Mouse (Mus musculus): ENCODE results near the gene Ttll13. TPM values are rescaled to one million over a fixed set of nuclear protein-coding genes. Genes with fewer than 3 reads are reported as not detected.

Gene Ttll13
- polyA plus RNA-seq, 1 experiment from 2014 or later = 2.5 TPM

GRCm38 (mm10) chr7:80218666-80219065, 27.5 kb upstream of the Ttll13 start:
- ATAC-seq (ENCODE audit: low FRiP score, low read depth) = no peak
- Histone ChIP-seq H3K9ac (no peak overlapping the region), H3K27ac (replicated peaks) (no peak overlapping the region), H3K27me3 (no peaks in the 10 kb centered on the region), H3K36me3 (peaks cover 71% of the 10 kb centered on the region), H3K9me3 (no peaks in the 10 kb centered on the region), H3K4me2 (no peak overlapping the region), H3K4me1 (replicated peaks) (peaks cover 8% of the 10 kb centered on the region), H3K4me3 (no peak overlapping the region)
- 96% methylated on average over 9 of the region's 9 CpGs for WGBS

DNA sequence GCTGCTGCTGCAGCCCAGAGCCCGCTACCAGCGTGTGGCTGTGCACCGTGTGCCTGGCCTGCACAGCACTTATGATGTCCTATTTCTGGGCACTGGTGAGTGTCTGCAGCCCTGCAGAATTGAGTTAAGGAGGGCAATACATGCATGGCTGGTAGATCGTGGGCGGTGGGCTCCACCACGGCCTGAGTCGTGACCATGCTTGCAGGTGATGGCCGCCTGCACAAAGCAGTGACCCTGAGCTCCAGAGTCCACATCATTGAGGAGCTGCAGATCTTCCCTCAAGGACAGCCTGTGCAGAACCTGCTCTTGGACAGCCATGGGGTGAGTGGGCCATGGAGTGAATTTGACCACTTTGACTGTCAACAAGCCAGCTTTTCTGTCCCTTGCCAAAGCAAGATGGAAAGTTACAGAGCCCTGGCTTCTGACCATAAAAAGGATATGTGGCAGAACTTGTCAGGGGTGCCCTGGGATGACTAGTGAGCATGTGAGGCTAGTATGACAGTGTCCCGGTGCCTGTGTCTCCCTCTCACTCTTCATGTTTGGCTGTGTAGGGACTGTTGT, 25.9 kb upstream of the Ttll13 start:
- no peak overlapping the region for H3K4me2 ChIP-seq
- peaks cover 6% of the 10 kb centered on the region for H3K4me1 ChIP-seq (replicated peaks)
- H3K9ac ChIP-seq = no peak overlapping the region
- no peak overlapping the region for H3K4me3 ChIP-seq
- no peaks in the 10 kb centered on the region for H3K9me3 ChIP-seq
- H3K27ac ChIP-seq (replicated peaks) = no peak overlapping the region
- 96% methylated on average over 9 of the region's 9 CpGs for WGBS
- no peaks in the 10 kb centered on the region for H3K27me3 ChIP-seq
- ATAC-seq (ENCODE audit: low FRiP score, low read depth) = no peak
- peaks cover 82% of the 10 kb centered on the region for H3K36me3 ChIP-seq

- 85% methylated on average over 4 of the region's 4 CpGs for WGBS
- Histone ChIP-seq H3K4me3 (no peak overlapping the region), H3K9me3 (no peaks in the 10 kb centered on the region), H3K27ac (replicated peaks) (no peak overlapping the region), H3K36me3 (peaks cover 88% of the 10 kb centered on the region), H3K4me2 (no peak overlapping the region), H3K4me1 (replicated peaks) (no peaks in the 10 kb centered on the region), H3K27me3 (no peaks in the 10 kb centered on the region), H3K9ac (no peak overlapping the region)
- ATAC-seq (ENCODE audit: low FRiP score, low read depth) = no peak
These were observed 24.9 kb upstream of the Ttll13 start for GRCm38 (mm10) chr7:80221179-80221750.

DNA sequence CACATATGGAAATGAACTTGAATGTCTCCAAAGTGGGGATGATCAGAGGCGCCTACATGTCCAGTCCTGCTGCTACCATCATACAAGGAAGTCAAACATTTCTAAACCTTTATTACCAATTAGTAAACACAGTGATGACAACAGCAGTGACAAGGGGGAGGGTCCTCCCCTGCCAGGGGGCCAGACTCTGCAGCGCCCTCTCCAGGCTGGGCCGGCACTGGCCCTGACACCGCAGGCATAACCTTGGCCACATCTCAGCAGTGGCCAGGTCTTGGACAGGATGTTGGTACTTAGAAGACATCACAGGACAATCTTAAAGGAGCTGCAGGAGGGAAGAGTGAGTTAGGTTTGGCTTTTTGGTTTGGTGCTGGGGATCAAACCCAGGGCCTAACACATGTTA, 19.1 kb upstream of the Ttll13 start:
- no peak overlapping the region for H3K9ac ChIP-seq
- WGBS = 95% methylated on average over 4 of the region's 4 CpGs
- no peak for ATAC-seq (ENCODE audit: low FRiP score, low read depth)

GRCm38 (mm10) chr7:80230196-80230595, 16.0 kb upstream of the Ttll13 start:
- no peaks in the 10 kb centered on the region for H3K9me3 ChIP-seq
- WGBS = 49% methylated on average over 6 of the region's 6 CpGs
- H3K4me1 ChIP-seq (replicated peaks) = peaks cover 27% of the 10 kb centered on the region
- H3K27me3 ChIP-seq = 0 out of 2 replicates have a peak, but pooled peaks cover 5% of the 10 kb centered on the region
- H3K27ac ChIP-seq (replicated peaks) = no peak overlapping the region
- no peak overlapping the region for H3K4me3 ChIP-seq
- ATAC-seq (ENCODE audit: low FRiP score, low read depth) = no peak
- H3K4me2 ChIP-seq = no peak overlapping the region
- peaks cover 9% of the 10 kb centered on the region for H3K36me3 ChIP-seq
- no peak overlapping the region for H3K9ac ChIP-seq

More for the DNA sequence above, 19.1 kb upstream of the Ttll13 start:
- Histone ChIP-seq H3K27ac (replicated peaks) (no peak overlapping the region), H3K4me2 (no peak overlapping the region), H3K27me3 (0 out of 2 replicates have a peak, but pooled peaks cover 5% of the 10 kb centered on the region), H3K4me1 (replicated peaks) (peaks cover 5% of the 10 kb centered on the region), H3K4me3 (no peak overlapping the region), H3K9me3 (no peaks in the 10 kb centered on the region), H3K36me3 (peaks cover 35% of the 10 kb centered on the region)

GRCm38 (mm10) chr7:80231971-80232488, 14.1 kb upstream of the Ttll13 start:
- no peak for ATAC-seq (ENCODE audit: low FRiP score, low read depth)
- peaks cover 29% of the 10 kb centered on the region for H3K4me1 ChIP-seq (replicated peaks)
- H3K4me2 ChIP-seq = peak overlapping the region; percentile 70
- 0 out of 2 replicates have a peak, but pooled peaks cover 5% of the 10 kb centered on the region for H3K27me3 ChIP-seq
- H3K27ac ChIP-seq (replicated peaks) = peak overlapping the region; percentile 29; the same call in 1 of the 2 replicates
- WGBS = under 1% methylated on average over 29 of the region's 29 CpGs
- peaks cover 2% of the 10 kb centered on the region; the same call in 1 of the 2 replicates for H3K36me3 ChIP-seq
- H3K4me3 ChIP-seq = peak overlapping the region; percentile 93
- H3K9ac ChIP-seq = peak overlapping the region; percentile 77
- no peaks in the 10 kb centered on the region for H3K9me3 ChIP-seq

- Histone ChIP-seq H3K27me3 (0 out of 2 replicates have a peak, but pooled peaks cover 5% of the 10 kb centered on the region), H3K9me3 (no peaks in the 10 kb centered on the region), H3K4me1 (replicated peaks) (peaks cover 29% of the 10 kb centered on the region), H3K4me3 (peak within 1 kb of the TSS; percentile 93), H3K9ac (peak within 1 kb of the TSS; percentile 77), H3K27ac (replicated peaks) (peak within 1 kb of the TSS; percentile 67), H3K36me3 (no peaks in the 10 kb centered on the region), H3K4me2 (peak within 1 kb of the TSS; percentile 70)
- peak; percentile 96 for ATAC-seq (ENCODE audit: low FRiP score, low read depth)
- whole genome bisulfite sequencing = under 1% methylated on average over 54 of the region's 56 CpGs
These were observed 13.6 kb upstream of the Ttll13 start, which contains the start of the genes Cib1 and Gdpgp1 for GRCm38 (mm10) chr7:80232489-80233029. Gene Cib1, minus strand, starts transcription at chr7:80232813. Gene Gdpgp1, plus strand, starts transcription at chr7:80232865.

GRCm38 (mm10) chr7:80233799-80234198, 12.4 kb upstream of the Ttll13 start:
- H3K4me2 ChIP-seq = peak overlapping the region; percentile 70
- no peak for ATAC-seq (ENCODE audit: low FRiP score, low read depth)
- WGBS = 80% methylated on average over 9 of the region's 9 CpGs
- no peak overlapping the region for H3K9ac ChIP-seq
- H3K4me1 ChIP-seq (replicated peaks) = peaks cover 29% of the 10 kb centered on the region
- no peak overlapping the region for H3K27ac ChIP-seq (replicated peaks)
- peak overlapping the region; percentile 93 for H3K4me3 ChIP-seq
- no peaks in the 10 kb centered on the region for H3K9me3 ChIP-seq
- H3K36me3 ChIP-seq = peaks cover 4% of the 10 kb centered on the region; the same call in 1 of the 2 replicates
- 0 out of 2 replicates have a peak, but pooled peaks cover 5% of the 10 kb centered on the region for H3K27me3 ChIP-seq

DNA sequence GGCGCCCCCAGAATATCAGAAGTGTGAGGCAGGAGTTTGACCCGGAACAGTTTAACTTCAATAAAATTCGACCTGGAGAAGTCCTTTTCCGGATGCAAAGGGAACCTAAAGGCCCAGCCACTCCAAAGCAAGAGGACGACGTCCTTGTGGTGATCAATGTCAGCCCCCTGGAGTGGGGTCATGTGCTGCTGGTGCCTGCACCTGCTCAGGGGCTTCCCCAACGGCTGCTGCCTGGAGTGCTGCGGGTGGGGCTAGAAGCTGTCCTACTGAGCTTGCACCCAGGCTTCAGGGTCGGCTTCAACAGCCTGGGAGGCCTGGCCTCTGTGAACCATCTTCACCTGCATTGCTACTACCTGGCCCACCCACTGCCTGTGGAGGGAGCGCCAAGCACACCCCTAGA, 7.6 kb upstream of the Ttll13 start:
- 91% methylated on average over 10 of the region's 10 CpGs for WGBS
- Histone ChIP-seq H3K4me1 (replicated peaks) (peaks cover 16% of the 10 kb centered on the region), H3K4me3 (no peak overlapping the region), H3K27me3 (no peaks in the 10 kb centered on the region), H3K36me3 (peaks cover 17% of the 10 kb centered on the region; the same call in 1 of the 2 replicates), H3K4me2 (no peak overlapping the region), H3K27ac (replicated peaks) (no peak overlapping the region), H3K9ac (no peak overlapping the region), H3K9me3 (no peaks in the 10 kb centered on the region)
- ATAC-seq (ENCODE audit: low FRiP score, low read depth) = no peak

DNA sequence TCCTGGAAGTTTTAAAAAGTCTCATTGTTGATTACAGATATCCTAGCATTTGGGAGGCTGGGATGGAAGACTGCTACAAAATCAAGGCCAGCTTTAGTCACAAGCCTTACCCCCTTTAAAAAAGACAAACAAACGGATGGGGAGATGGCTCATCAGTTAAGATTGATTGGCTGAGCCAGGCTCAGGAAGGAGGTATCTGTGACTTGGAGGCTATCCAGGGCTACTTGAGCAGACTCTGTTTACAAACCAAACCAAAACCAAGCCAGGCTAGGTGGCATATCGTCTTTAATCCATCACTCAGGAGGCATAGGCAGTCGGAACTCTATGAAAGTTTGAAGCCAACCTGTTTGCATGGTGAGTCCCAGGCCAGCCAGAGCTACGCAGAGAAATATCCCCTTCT, 4.5 kb upstream of the Ttll13 start:
- Histone ChIP-seq H3K4me1 (replicated peaks) (0 out of 2 replicates have a peak, but pooled peaks cover 3% of the 10 kb centered on the region), H3K9ac (no peak overlapping the region), H3K4me2 (no peak overlapping the region), H3K9me3 (no peaks in the 10 kb centered on the region), H3K4me3 (no peak overlapping the region), H3K36me3 (peaks cover 17% of the 10 kb centered on the region; the same call in 1 of the 2 replicates), H3K27ac (replicated peaks) (no peak overlapping the region), H3K27me3 (no peaks in the 10 kb centered on the region)
- 89% methylated on average over 4 of the region's 4 CpGs for WGBS
- ATAC-seq (ENCODE audit: low FRiP score, low read depth) = no peak

DNA sequence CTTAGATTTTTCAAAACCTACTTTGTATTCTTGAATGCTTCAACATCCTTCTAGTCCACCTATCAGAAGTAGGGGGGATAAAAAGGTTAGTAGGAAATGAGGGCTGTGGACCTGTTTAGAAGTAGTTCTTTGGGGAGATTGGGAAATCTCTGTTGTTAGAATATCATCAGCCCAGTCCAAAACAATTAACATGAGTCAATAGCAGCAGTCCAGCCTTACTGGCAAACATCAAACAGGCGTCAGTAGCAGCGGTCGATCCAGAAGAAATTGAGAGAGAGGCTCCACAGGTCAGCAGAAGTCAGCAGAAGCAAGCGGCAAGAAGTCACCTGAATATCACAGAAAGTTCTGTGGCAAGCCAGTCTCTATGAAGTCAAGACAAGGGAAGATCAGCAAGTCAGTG, 1.3 kb upstream of the Ttll13 start:
- H3K27ac ChIP-seq (replicated peaks) = no peak overlapping the region
- no peak overlapping the region for H3K4me2 ChIP-seq
- H3K36me3 ChIP-seq = 0 out of 2 replicates have a peak, but pooled peaks cover 8% of the 10 kb centered on the region
- H3K27me3 ChIP-seq = no peaks in the 10 kb centered on the region
- H3K9me3 ChIP-seq = no peaks in the 10 kb centered on the region
- WGBS = 95% methylated on average over 4 of the region's 4 CpGs
- no peak overlapping the region for H3K4me3 ChIP-seq
- 0 out of 2 replicates have a peak, but pooled peaks cover 5% of the 10 kb centered on the region for H3K4me1 ChIP-seq (replicated peaks)
- no peak overlapping the region for H3K9ac ChIP-seq
- ATAC-seq (ENCODE audit: low FRiP score, low read depth) = no peak

DNA sequence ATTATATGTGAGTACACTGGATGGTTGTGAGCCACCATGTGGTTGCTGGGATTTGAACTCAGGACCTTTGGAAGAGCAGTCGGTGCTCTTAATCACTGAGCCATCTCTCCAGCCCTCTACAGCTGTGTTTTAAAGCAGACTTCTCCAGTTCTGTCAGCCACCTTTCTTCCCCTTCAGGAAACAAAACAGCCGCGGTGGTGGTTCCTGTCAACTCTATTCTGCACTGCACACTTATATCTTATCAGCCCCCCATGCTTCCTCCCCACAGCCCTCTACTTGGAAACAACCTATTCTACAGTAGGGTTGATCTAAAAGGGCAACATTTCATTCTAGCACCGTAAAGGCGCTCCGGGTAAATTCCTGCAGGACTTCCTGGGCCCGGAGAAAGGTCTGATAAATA, 683 bp downstream of the Ttll13 start:
- 66% methylated on average over 7 of the region's 7 CpGs for WGBS
- peak overlapping the region; percentile 62 for H3K4me2 ChIP-seq

More for the DNA sequence above, 683 bp downstream of the Ttll13 start:
- H3K9ac ChIP-seq = no peak overlapping the region
- H3K9me3 ChIP-seq = no peaks in the 10 kb centered on the region
- no peaks in the 10 kb centered on the region for H3K36me3 ChIP-seq
- H3K4me1 ChIP-seq (replicated peaks) = 0 out of 2 replicates have a peak, but pooled peaks cover 5% of the 10 kb centered on the region
- 0 out of 2 replicates have a peak, but pooled peaks cover 2% of the 10 kb centered on the region for H3K27me3 ChIP-seq
- H3K27ac ChIP-seq (replicated peaks) = peak overlapping the region; percentile 88; the same call in 1 of the 2 replicates
- peak overlapping the region; percentile 59 for H3K4me3 ChIP-seq
- no peak for ATAC-seq (ENCODE audit: low FRiP score, low read depth)
